17 mouse cellular contexts compared by ENCODE assay signal in the genomic region with DNA sequence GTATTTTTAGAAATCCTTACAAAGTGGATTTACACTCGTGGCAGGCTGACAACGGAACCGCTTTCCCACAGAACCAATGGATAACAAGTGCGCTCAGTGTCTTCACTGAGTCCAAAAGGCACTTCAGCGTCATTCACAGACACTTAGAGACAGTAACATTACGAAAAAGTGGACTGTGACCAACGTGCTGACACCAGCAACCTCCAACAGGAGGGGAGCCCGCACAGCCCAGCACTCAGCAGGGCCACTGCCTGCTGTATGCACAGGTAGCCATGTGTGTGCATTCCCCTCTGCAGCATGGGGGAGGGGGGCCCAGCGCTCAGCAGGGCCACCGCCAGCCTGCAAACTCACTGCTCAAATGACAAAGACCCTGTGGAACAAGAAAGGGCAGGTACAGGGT. TPM values are rescaled to one million over a fixed set of nuclear protein-coding genes. Genes with fewer than 3 reads are reported as not detected.
"Had no signal": no experiment of that assay in that cellular context is flagged by ENCODE, and none has a peak within 500 bp of the region (broad histone marks: within the 10 kb centered on the region; RNA-seq: fewer than 3 reads in every experiment).

No protein-coding gene starts in this region.

- H3K4me2 ChIP-seq: liver, embryonic 13.5 days; midbrain, embryonic 11.5 days had no signal

- ATAC-seq: intestine, embryonic 16.5 days had no signal

- H3K9me3 ChIP-seq: liver, embryonic 13.5 days had no signal

- H3K27ac ChIP-seq: kidney, postnatal 0 days; left cerebral cortex, adult 2 months; liver, embryonic 13.5 days had no signal

- H3K27me3 ChIP-seq: liver, embryonic 13.5 days had no signal

- H3K9ac ChIP-seq: liver, embryonic 13.5 days had no signal

- H3K4me3 ChIP-seq: left cerebral cortex, adult 2 months; liver, embryonic 13.5 days had no signal

- DNase-seq: layer of hippocampus, postnatal 36 days; liver, embryonic 13.5 days; lung, adult 2 months; lung, postnatal 14 days; midbrain, embryonic 14.5 days; right cerebral cortex, adult 18-20 months; right cerebral cortex, postnatal 14 days; right cerebral cortex, postnatal 4 days; thymus, postnatal 25 days had no signal

RNA-seq across cellular contexts. Expression of a gene that starts 46.5 kb away (rescaled TPM):
- total RNA-seq: liver, adult 2 months; megakaryocyte progenitor cell, adult 5-6 weeks; megakaryocyte-erythroid progenitor cell, adult 5-6 weeks had no signal
- polyA plus RNA-seq: liver, adult 2 months; thymus, postnatal 0 days had no signal
